Mouse (Mus musculus): ENCODE measurements around the gene Slc44a1. TPM values are rescaled to one million over a fixed set of nuclear protein-coding genes. Genes with fewer than 3 reads are reported as not detected.

Slc44a1 gene
- polyA plus RNA-seq, 1 experiment, result 16.6 TPM

GRCm38 (mm10) chr4:53414031-53414797 is 26.0 kb upstream of the Slc44a1 start:
- peak; percentile 97 for TF ChIP-seq GATA1 (IDR thresholded peaks at IDR 0.05; ENCODE audit: low read length)

- TF ChIP-seq GATA1 (IDR thresholded peaks at IDR 0.05; ENCODE audit: low read length), result no peak
Observed at GRCm38 (mm10) chr4:53415873-53416637, 24.2 kb upstream of the Slc44a1 start.

GRCm38 (mm10) chr4:53416928-53417327 is 23.3 kb upstream of the Slc44a1 start:
- no peak for TF ChIP-seq GATA1 (IDR thresholded peaks at IDR 0.05; ENCODE audit: low read length)

GRCm38 (mm10) chr4:53422799-53423198 is 17.4 kb upstream of the Slc44a1 start:
- TF ChIP-seq GATA1 (IDR thresholded peaks at IDR 0.05; ENCODE audit: low read length), result no peak

GRCm38 (mm10) chr4:53427120-53427519 is 13.1 kb upstream of the Slc44a1 start:
- no peak for TF ChIP-seq GATA1 (IDR thresholded peaks at IDR 0.05; ENCODE audit: low read length)

GRCm38 (mm10) chr4:53430522-53430921 is 9.7 kb upstream of the Slc44a1 start:
- no peak for TF ChIP-seq GATA1 (IDR thresholded peaks at IDR 0.05; ENCODE audit: low read length)

- peak; percentile 73 for TF ChIP-seq GATA1 (IDR thresholded peaks at IDR 0.05; ENCODE audit: low read length)
Observed at GRCm38 (mm10) chr4:53431585-53432234, 8.5 kb upstream of the Slc44a1 start.

GRCm38 (mm10) chr4:53437110-53437755 is 3.0 kb upstream of the Slc44a1 start:
- no peak for TF ChIP-seq GATA1 (IDR thresholded peaks at IDR 0.05; ENCODE audit: low read length)

- no peak for TF ChIP-seq GATA1 (IDR thresholded peaks at IDR 0.05; ENCODE audit: low read length)
Observed at GRCm38 (mm10) chr4:53438386-53438785, 1.8 kb upstream of the Slc44a1 start.

- TF ChIP-seq GATA1 (IDR thresholded peaks at IDR 0.05; ENCODE audit: low read length), result no peak
Observed at GRCm38 (mm10) chr4:53438836-53439480, 1.3 kb upstream of the Slc44a1 start.

GRCm38 (mm10) chr4:53439636-53440009 is 590 bp upstream of the Slc44a1 start:
- no peak for TF ChIP-seq GATA1 (IDR thresholded peaks at IDR 0.05; ENCODE audit: low read length)

- no peak for TF ChIP-seq GATA1 (IDR thresholded peaks at IDR 0.05; ENCODE audit: low read length)
Observed at GRCm38 (mm10) chr4:53440816-53441571, 781 bp downstream of the Slc44a1 start.

- no peak for TF ChIP-seq GATA1 (IDR thresholded peaks at IDR 0.05; ENCODE audit: low read length)
Observed at GRCm38 (mm10) chr4:53441683-53442082, 1.5 kb downstream of the Slc44a1 start.

- TF ChIP-seq GATA1 (IDR thresholded peaks at IDR 0.05; ENCODE audit: low read length), result no peak
Observed at GRCm38 (mm10) chr4:53446216-53446615, 6.0 kb downstream of the Slc44a1 start.
